Mouse (Mus musculus): Measurements from ENCODE around the gene Proca1.

DNA sequence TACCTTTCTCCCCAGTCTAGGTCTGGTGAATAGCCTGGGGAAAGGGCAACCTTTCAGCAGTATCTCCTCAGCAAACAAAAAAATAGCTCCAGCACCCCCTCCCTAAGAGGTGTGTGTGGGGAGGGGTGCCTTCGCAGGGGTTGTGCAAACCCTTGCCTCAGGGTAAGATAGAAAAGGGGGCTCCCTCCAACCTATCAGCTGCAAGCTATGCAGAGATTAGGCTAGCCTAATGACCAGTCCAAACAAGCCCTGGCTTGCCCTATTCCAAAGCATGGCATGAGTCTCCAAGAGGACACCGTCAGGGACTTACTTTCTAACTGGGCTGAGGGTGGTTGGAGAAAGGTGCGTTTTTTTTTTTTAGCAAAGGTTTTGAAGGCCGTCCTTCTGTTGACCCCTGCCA, 27.0 kb upstream of the Proca1 start:
- TF ChIP-seq POLR2A (IDR thresholded peaks at IDR 0.05; ENCODE audit: insufficient read depth, low read length) (no peak), CTCF (IDR thresholded peaks at IDR 0.05; ENCODE audit: low read depth, low read length) (no peak), EP300 (IDR thresholded peaks at IDR 0.05; ENCODE audit: insufficient read depth, low read depth, low read length) (no peak)

All from ES-Bruce4 (cell line).